Mouse (Mus musculus) thymus, adult 2 months (tissue): ENCODE measurements around the gene Sptbn4. TPM values are rescaled to one million over a fixed set of nuclear protein-coding genes. Genes with fewer than 3 reads are reported as not detected.

Experiments used
- DNase-seq: peaks from one replicate; pipeline ENCODE4 v3.0.0; 2021
- H3K27ac ChIP-seq: fragments of 200-500 bp; 2 replicates; pipeline ENCODE4 v1.5.1; 2012; ENCODE audit warnings: low read length, control low read depth; ENCODE audit not compliant: control insufficient read depth, insufficient read depth
- H3K27me3 ChIP-seq: fragments of 200-500 bp; 2 replicates; pipeline ENCODE4 v1.6.1; 2012; ENCODE audit warnings: mild to moderate bottlenecking, low read length, moderate library complexity, mixed read lengths; ENCODE audit not compliant: control insufficient read depth, insufficient read depth
- H3K36me3 ChIP-seq: fragments of 200-500 bp; 2 replicates; pipeline ENCODE4 v1.6.1; 2012; ENCODE audit warnings: mild to moderate bottlenecking, low read length, moderate library complexity; ENCODE audit not compliant: control insufficient read depth, insufficient read depth
- H3K4me1 ChIP-seq: fragments of 200-500 bp; replicated peaks from 2 replicates; pipeline ENCODE4 v1.6.1; 2012; ENCODE audit warnings: low read length; ENCODE audit not compliant: control insufficient read depth, insufficient read depth
- H3K4me3 ChIP-seq: fragments of 200-500 bp; 2 replicates; pipeline ENCODE4 v1.5.1; 2012; ENCODE audit warnings: mild to moderate bottlenecking, low read length, control low read depth, moderate library complexity; ENCODE audit not compliant: control insufficient read depth, insufficient read depth
- CTCF ChIP-seq: fragments of 200-500 bp; IDR thresholded peaks from 2 replicates; pipeline ENCODE4 v1.5.1; 2012; ENCODE audit warnings: mild to moderate bottlenecking, control low read depth, low read length, moderate library complexity, borderline replicate concordance; ENCODE audit not compliant: control insufficient read depth, poor library complexity, insufficient read depth; ENCODE audit errors: extremely low read depth
- POLR2A ChIP-seq: fragments of 200-500 bp; IDR thresholded peaks from 2 replicates; pipeline ENCODE4 v1.6.1; 2012; ENCODE audit warnings: mild to moderate bottlenecking, low read length, control low read depth, moderate library complexity; ENCODE audit not compliant: control insufficient read depth, poor library complexity, insufficient read depth; ENCODE audit errors: extremely low read depth
- WGBS: fragments of 180-500 bp; shearing (Covaris S2); methylation state at CpG from one replicate; pipeline ENCODE4 v1.1.7; 2018; 5-methylcytosine and 5-hydroxymethylcytosine counted together
- polyA plus RNA-seq: library from polyadenylated mRNA; depleted of rRNA; stranded (reverse); fragments of >200 nt; gene quantifications from 2 replicates; pipeline ENCODE4 v1.2.3, GENCODE M21; 2012

Sptbn4 gene
- polyA plus RNA-seq, 1 experiment = 0.13 TPM

DNA sequence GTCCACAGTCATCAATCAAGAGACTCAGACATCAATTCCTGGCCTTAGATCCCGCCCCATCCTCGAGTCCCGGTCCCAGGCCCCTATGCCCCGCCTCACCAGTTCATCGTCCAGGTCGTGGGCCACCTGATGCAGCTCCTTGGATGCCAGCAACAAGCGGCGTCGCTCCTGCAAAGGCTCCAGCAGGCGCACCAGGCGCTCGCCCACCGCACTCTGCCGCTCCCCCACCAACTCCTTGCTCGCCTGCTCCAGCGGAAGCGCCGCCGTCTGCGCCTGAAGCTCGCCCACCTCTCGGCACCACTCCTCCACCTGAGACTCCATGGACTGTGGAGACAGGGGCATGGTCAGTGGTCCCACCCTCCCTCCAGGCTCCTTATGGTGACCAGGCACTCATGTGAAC, 72.2 kb downstream of the Sptbn4 start:
- no peaks in the 10 kb centered on the region for H3K36me3 ChIP-seq
- H3K27ac ChIP-seq = no peak overlapping the region
- H3K27me3 ChIP-seq = peaks cover 12% of the 10 kb centered on the region
- DNase-seq = no peak
- WGBS = 3% methylated on average over 22 of the region's 22 CpGs
- H3K4me3 ChIP-seq = no peak overlapping the region
- no peaks in the 10 kb centered on the region for H3K4me1 ChIP-seq
- TF ChIP-seq CTCF (0 out of 2 replicates have a peak, but pooled peaks have one; percentile 13), POLR2A (no peak)

DNA sequence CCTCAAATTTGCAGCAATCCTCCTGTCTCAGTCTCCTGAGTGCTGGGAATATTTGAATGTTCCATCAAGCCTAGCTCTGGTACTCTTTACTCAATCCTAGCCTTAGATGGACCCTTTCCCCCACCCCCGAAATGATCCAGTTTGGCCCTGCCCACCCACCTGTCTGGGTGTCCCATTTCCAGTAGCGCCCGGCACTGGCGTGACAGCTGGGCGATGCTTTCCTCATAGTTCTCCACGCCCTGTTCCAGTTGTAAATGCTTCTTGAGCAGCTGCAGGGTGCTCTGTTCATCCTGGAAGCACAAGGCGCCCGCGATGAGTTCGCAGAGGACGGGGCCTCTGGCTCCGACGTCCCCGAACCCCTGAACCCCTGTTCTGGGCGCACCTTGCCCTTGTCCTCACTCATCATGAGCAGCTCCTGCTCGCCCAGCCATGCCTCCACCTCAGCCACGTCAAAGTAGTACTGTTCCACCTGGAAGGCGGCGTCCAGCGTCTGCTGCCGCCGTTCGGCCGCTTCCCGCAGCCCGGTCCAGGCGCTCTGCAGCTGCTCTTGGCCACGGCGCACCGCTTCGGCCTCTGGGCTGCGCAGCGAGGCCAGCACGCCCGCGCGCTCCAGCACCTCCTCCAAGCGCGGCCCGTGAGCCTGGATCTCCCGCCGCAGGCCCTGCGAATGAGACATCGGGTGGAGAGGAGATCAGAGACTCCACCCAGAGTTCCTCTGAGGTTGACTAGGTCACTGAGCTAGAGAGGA, 75.6 kb downstream of the Sptbn4 start:
- no peaks in the 10 kb centered on the region for H3K4me1 ChIP-seq
- H3K4me3 ChIP-seq = no peak overlapping the region
- TF ChIP-seq CTCF (no peak), POLR2A (no peak)
- 15% methylated on average over 44 of the region's 44 CpGs for whole genome bisulfite sequencing
- H3K27me3 ChIP-seq = peaks cover 18% of the 10 kb centered on the region
- no peak for DNase-seq
- H3K27ac ChIP-seq = no peak overlapping the region
- no peaks in the 10 kb centered on the region for H3K36me3 ChIP-seq

DNA sequence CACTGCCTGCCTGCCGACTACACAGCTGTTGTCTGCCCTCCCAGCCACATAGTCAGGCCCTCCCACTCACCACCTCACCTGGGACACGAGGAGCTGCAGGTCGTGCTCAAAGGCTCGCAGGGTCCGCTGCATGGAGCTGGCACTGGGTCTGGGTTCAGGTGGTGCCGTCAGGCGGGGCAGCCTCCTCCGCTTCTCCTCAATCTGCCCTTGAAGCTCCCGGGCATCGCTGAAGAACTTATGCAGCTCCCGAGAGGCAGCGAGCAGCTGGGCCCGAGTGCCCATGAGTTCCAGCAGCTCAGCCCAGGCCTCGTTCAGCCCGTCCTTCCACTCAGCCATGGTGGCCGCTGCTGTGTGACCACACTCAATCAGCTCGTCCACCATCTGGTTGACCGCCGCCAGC, 78.4 kb downstream of the Sptbn4 start:
- Histone ChIP-seq H3K27me3 (peaks cover 21% of the 10 kb centered on the region), H3K4me1 (no peaks in the 10 kb centered on the region), H3K27ac (no peak overlapping the region), H3K36me3 (no peaks in the 10 kb centered on the region), H3K4me3 (no peak overlapping the region)
- TF ChIP-seq POLR2A (no peak), CTCF (no peak)
- DNase-seq = no peak
- WGBS = 93% methylated on average over 19 of the region's 19 CpGs

DNA sequence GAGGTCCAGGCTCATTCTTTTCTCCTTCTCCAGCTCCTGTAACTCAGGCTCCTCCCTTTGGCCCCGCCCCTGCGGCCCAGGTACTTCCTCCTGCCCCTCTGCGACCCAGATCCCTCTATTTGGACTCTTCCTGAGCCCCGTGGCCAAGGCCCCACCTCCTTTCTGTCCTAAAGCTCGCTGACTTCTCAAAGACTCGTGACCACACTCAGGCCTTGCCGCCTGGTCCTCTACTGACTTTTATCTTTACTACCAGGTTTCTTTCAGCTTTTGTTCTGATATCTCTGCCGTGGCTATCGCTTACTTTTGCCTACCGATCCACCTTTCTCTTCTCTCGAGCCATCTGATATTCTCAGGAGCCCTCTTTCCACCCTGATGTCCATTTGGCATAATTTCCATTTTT, 79.5 kb downstream of the Sptbn4 start:
- Histone ChIP-seq H3K27me3 (peaks cover 20% of the 10 kb centered on the region), H3K36me3 (no peaks in the 10 kb centered on the region), H3K27ac (no peak overlapping the region), H3K4me1 (no peaks in the 10 kb centered on the region), H3K4me3 (peak overlapping the region; percentile 3; the same call in 1 of the 2 replicates)
- 23% methylated on average over 11 of the region's 11 CpGs for WGBS
- no peak for DNase-seq
- TF ChIP-seq POLR2A (no peak), CTCF (no peak)

DNA sequence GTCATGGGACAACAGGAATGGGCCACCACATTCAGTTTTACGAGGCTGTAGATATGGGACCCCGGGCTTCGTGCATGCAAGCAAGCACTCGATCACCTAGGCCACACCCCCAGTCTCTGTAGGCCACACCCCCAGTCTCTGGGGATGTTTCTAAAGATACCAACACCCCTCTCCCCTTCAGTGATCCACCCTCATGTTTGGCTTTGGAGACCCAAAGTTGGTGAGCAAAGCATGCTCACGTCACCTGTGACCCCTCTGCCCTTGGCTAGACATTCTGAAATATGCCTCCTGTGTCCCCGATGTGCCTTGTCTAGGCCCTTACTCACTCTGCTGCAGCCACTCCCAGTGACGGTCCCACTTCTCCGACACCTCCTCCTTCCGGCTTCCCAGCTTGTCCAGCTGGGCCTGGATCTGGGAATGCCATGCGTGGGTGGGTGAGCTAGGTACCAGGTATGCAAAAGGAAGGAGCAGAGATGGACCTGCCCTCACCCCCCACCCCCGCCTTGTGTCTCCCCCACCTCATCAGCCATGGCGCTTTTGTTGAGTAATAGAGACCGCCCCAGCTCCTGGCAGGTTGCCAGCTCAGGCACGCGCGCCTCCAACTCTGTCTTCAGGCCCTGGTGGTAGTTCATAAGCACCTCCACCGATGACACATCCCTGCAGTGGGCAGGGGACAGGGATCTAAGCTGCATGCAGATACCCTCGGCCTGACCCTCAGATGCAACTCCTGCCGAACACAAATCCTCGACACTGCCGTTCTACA, 81.2 kb downstream of the Sptbn4 start:
- TF ChIP-seq CTCF (no peak), POLR2A (no peak)
- peaks cover 17% of the 10 kb centered on the region for H3K27me3 ChIP-seq
- DNase-seq = no peak

DNA sequence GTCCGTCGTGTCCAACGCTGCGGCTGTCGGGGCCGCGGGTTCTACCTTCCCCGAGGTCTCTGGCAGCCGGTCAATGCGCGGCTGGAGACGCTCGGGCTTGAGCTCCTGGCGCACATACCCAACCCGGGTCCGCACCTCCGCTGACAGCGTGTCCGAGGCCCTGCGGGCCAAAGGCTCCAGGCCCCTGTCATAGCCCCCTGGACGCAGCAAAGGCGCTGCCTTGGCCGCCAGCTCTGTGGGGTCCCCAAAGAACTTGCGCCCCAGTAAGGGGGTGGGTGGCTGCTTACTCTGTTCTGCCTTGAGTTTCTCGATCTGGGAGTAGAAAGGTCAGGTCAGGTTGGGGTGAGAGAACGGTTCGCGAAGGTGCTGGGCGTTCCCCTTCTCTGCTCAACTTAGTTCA, 83.1 kb downstream of the Sptbn4 start:
- Histone ChIP-seq H3K27ac (no peak overlapping the region), H3K36me3 (no peaks in the 10 kb centered on the region), H3K4me1 (peaks cover 3% of the 10 kb centered on the region; the same call in 1 of the 2 replicates), H3K4me3 (no peak overlapping the region), H3K27me3 (peaks cover 17% of the 10 kb centered on the region)
- DNase-seq = no peak
- TF ChIP-seq POLR2A (no peak), CTCF (no peak)
- 13% methylated on average over 29 of the region's 29 CpGs for WGBS

More for the DNA sequence above, 81.2 kb downstream of the Sptbn4 start:
- peaks cover 3% of the 10 kb centered on the region; the same call in 1 of the 2 replicates for H3K4me1 ChIP-seq
- no peak overlapping the region for H3K4me3 ChIP-seq
- no peak overlapping the region for H3K27ac ChIP-seq
- no peaks in the 10 kb centered on the region for H3K36me3 ChIP-seq
- WGBS = 58% methylated on average over 21 of the region's 21 CpGs
